Mouse (Mus musculus): ENCODE data around the gene Olfr122.

Olfr122 gene

DNA sequence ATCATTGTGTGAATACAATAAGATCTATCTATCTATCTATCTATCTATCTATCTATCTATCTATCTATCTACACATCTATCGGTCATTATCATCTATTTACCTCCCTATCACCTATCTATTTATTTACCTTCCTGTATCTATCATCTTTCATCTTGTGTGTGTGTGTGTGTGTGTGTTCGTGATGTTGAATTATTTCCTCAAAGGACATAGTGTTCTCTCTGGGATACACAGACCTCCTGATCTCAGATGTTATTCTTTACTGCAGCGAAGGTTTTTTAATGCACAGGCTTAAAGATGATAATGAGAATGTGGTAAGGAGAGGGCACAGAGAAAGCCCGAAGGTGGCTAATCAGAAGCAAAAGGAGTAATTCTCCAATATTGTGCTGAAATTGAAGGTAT lies at the start of gene Olfr122:
TSS of gene Olfr122 (plus strand) at position 301 of the 400 bp plus-strand sequence.
- DNase-seq (ENCODE audit: low spot score in 2 of 2) = no peak

DNA sequence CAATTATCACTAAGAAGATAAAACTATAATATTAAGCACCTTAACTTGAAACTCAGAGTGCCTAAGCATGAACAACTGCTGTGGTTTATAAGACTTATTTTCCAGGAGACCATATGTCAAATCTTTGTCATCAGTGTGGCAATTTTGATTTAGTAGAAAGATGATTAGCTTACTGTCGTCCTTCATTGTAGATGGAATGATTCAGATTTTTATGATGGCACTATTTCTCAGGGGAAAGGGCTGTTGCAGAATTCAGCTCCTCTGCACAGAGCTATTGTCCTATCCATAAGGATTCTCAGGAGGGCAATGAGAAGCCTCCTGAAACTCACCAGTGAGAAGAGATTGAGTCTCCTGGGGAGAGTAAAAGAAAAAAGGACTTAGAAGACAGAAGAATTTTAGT lies 46.9 kb upstream of the Olfr122 start, which contains the start of gene Olfr120:
TSS of gene Olfr120 (plus strand) at position 301 of the 400 bp plus-strand sequence.
- no peak for DNase-seq (ENCODE audit: low spot score in 2 of 2)

- no peak for DNase-seq (ENCODE audit: low spot score in 2 of 2)
Measured at GRCm38 (mm10) chr17:37738070-37738469, 30.3 kb upstream of the Olfr122 start.

GRCm38 (mm10) chr17:37793229-37793628 lies 24.8 kb downstream of the Olfr122 start, which contains the start of gene Olfr123:
Gene Olfr123, plus strand, starts transcription at chr17:37793529.
- DNase-seq (ENCODE audit: low spot score in 2 of 2) = no peak

GRCm38 (mm10) chr17:37799588-37799987 lies 31.2 kb downstream of the Olfr122 start, which contains the start of gene Olfr124:
Gene Olfr124, plus strand, starts transcription at chr17:37799888.
- no peak for DNase-seq (ENCODE audit: low spot score in 2 of 2)
